Mouse (Mus musculus) ovary, adult 2 months (tissue): Measurements from ENCODE around the gene Skint5. TPM values are rescaled to one million over a fixed set of nuclear protein-coding genes. Genes with fewer than 3 reads are reported as not detected.

Experiments
- polyA plus RNA-seq: library from polyadenylated mRNA; depleted of rRNA; stranded (reverse); fragments of >200 nt; gene quantifications from 2 replicates; pipeline ENCODE4 v1.2.3, GENCODE M21; 2012; rRNA removed

Gene Skint5
- polyA plus RNA-seq, result not detected in 2 replicates

DNA sequence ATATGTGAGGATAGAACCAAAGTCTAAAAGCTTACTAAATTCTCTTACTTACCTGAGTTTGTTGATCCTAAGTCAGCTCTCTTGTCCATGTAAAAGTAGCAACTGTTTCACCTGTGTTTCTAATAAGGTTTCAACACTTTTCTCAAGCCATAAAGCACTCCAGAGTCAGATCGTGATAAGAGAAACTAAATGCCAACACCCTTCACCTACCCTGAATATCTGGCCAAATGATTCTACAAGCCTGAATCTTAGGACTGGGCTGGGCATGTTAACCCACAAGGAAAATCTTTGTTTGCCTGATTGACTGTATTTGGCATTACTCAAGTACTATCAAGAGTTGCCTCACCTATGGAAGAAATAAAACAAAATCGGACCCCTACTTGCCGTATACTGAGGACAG lies at the start of gene Skint5:
TSS of gene Skint5 (minus strand) at position 101 of the 400 bp plus-strand sequence.

Other genes starting within 250 kb of the Skint5 start
- gene Skint11, start 163.9 kb upstream of the Skint5 start, polyA plus RNA-seq, result not detected in 2 replicates